Mouse (Mus musculus) CH12.LX (cell line): ENCODE measurements around the gene Axdnd1.

ENCODE experiments used
- CTCF ChIP-seq, 2 experiments: IDR thresholded peaks in 1 of 2; conservative IDR thresholded peaks in 1 of 2; 2 replicates each; pipeline ENCODE4 v1.5.1; 2011 to 2012; ENCODE audit warnings: low read depth in 2 of 2, low read length in 2 of 2, improper control_type of control experiment in 1 of 2, inconsistent platforms in 1 of 2, mild to moderate bottlenecking in 1 of 2, moderate library complexity in 1 of 2
- EP300 ChIP-seq: IDR thresholded peaks from 2 replicates; pipeline ENCODE4 v1.6.1; 2011; ENCODE audit warnings: low read length, improper control_type of control experiment
- ETS1 ChIP-seq: conservative IDR thresholded peaks from 2 replicates; pipeline ENCODE4 v1.6.1; 2012; ENCODE audit warnings: low read depth, mild to moderate bottlenecking, inconsistent platforms, low read length, improper control_type of control experiment, moderate library complexity
- IRF4 ChIP-seq: IDR thresholded peaks from 2 replicates; pipeline ENCODE4 v1.6.1; 2014; ENCODE audit warnings: low read depth, mild to moderate bottlenecking, inconsistent platforms, low read length, improper control_type of control experiment
- MAFK ChIP-seq: IDR thresholded peaks from 2 replicates; pipeline ENCODE4 v1.6.1; 2011; ENCODE audit warnings: low read length, improper control_type of control experiment; ENCODE audit not compliant: insufficient replicate concordance
- MAZ ChIP-seq: IDR thresholded peaks from 2 replicates; pipeline ENCODE4 v1.6.1; 2012; ENCODE audit warnings: low read depth, mild to moderate bottlenecking, inconsistent platforms, low read length, improper control_type of control experiment, moderate library complexity
- MEF2A ChIP-seq: IDR thresholded peaks from 2 replicates; pipeline ENCODE4 v1.6.1; 2014; ENCODE audit warnings: low read depth, mild to moderate bottlenecking, inconsistent platforms, low read length, improper control_type of control experiment, borderline replicate concordance
- POLR2A ChIP-seq: IDR thresholded peaks from 2 replicates; pipeline ENCODE4 v1.6.1; 2011; ENCODE audit warnings: low read depth, mild to moderate bottlenecking, improper control_type of control experiment, low read length
- USF1 ChIP-seq: IDR thresholded peaks from 2 replicates; pipeline ENCODE4 v1.6.1; 2014; ENCODE audit warnings: low read depth, mild to moderate bottlenecking, inconsistent platforms, low read length, improper control_type of control experiment
- ZC3H11A ChIP-seq: IDR thresholded peaks from 2 replicates; pipeline ENCODE4 v1.6.1; 2012; ENCODE audit warnings: low read depth, mild to moderate bottlenecking, inconsistent platforms, low read length, improper control_type of control experiment

GRCm38 (mm10) chr1:156442266-156442665, 21.3 kb upstream of the Axdnd1 start:
- TF ChIP-seq IRF4 (no peak), CTCF (conservative IDR thresholded peaks at IDR 0.05 in 1 of 2, IDR thresholded peaks at IDR 0.05 in 1 of 2; ENCODE audit: low read depth in 2 of 2, low read length in 2 of 2) (no peak), POLR2A (no peak), MEF2A (no peak), EP300 (no peak), ETS1 (no peak), MAZ (no peak), ZC3H11A (no peak), USF1 (no peak), MAFK (no peak)
